Mouse (Mus musculus) midbrain, embryonic 11.5 days (tissue): ENCODE results near the gene Clasrp. TPM values are rescaled to one million over a fixed set of nuclear protein-coding genes. Genes with fewer than 3 reads are reported as not detected.

Experiments
- ATAC-seq: fragments of 200-750 bp; cut with Nextera tagmentation; 2 replicates; pipeline ENCODE4 v1.8.0; 2017; ENCODE audit warnings: moderate TSS enrichment, moderate library complexity; ENCODE audit not compliant: low FRiP score
- DNase-seq: peaks from one replicate; pipeline ENCODE4 v3.0.0; 2015; ENCODE audit warnings: low spot score; ENCODE audit errors: missing footprints
- H3K27ac ChIP-seq: fragments of 300-500 bp; sonication (generic); 2 replicates; pipeline ENCODE4 v1.5.1; 2014; ENCODE audit warnings: low read depth, low read length
- H3K27me3 ChIP-seq: fragments of 300-500 bp; sonication (generic); 2 replicates; pipeline ENCODE4 v1.6.1; 2014; ENCODE audit warnings: mild to moderate bottlenecking, low read length, moderate library complexity, mixed read lengths; ENCODE audit not compliant: control insufficient read depth, insufficient read depth
- H3K36me3 ChIP-seq: fragments of 300-500 bp; sonication (generic); 2 replicates; pipeline ENCODE4 v1.6.1; 2014; ENCODE audit warnings: mild to moderate bottlenecking, low read length, moderate library complexity, mixed read lengths; ENCODE audit not compliant: control insufficient read depth, insufficient read depth
- H3K4me1 ChIP-seq: fragments of 300-500 bp; sonication (generic); 2 replicates; pipeline ENCODE4 v1.6.1; 2014; ENCODE audit warnings: low read length; ENCODE audit not compliant: control insufficient read depth, insufficient read depth
- H3K4me2 ChIP-seq: fragments of 300-500 bp; sonication (generic); 2 replicates; pipeline ENCODE4 v1.6.1; 2014; ENCODE audit warnings: mild to moderate bottlenecking, moderate library complexity
- H3K4me3 ChIP-seq: fragments of 300-500 bp; sonication (generic); 2 replicates; pipeline ENCODE4 v1.5.1; 2014; ENCODE audit warnings: low read depth, low read length
- H3K9ac ChIP-seq: fragments of 300-500 bp; sonication (generic); 2 replicates; pipeline ENCODE4 v1.6.1; 2014; ENCODE audit warnings: low read length
- H3K9me3 ChIP-seq: fragments of 300-500 bp; sonication (generic); 2 replicates; pipeline ENCODE4 v1.6.1; 2016; ENCODE audit warnings: low read length; ENCODE audit not compliant: control insufficient read depth
- WGBS: fragments of 180-500 bp; shearing (Covaris S2); extraction: QIAGEN DNeasy Blood & Tissue Kit; methylation state at CpG from one replicate; pipeline ENCODE4 v1.1.7; 2014; 5-methylcytosine and 5-hydroxymethylcytosine counted together
- polyA plus RNA-seq: library from polyadenylated mRNA; unstranded; fragments of >200 nt; fragmentation: Nextera tagmentation; extraction: Ambion mirVana; gene quantifications from 2 replicates; pipeline ENCODE4 v1.2.1, GENCODE M21; 2014

The Clasrp gene
- polyA plus RNA-seq, 1 experiment from 2014 or later, result 44.6 TPM

DNA sequence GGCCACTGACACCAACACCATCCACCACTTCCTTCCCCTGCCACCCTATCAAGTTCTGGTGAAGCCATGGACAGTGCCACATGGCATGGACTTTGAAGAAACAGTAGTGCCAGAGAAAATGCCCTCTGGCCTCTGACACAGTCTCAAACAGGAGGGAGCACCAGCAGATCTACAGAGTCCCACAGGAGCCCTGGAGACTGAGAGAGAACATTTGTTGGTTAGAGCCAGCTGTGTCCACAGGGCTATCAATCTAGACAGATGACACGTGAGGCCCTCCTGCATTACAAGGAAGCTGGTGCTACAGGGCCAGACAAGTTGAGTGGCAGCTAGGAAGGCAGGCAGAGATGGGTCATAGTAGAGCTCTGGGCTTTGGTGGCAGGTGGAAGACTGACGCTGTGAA lies 51.8 kb downstream of the Clasrp start:
- Histone ChIP-seq H3K4me2 (no peak overlapping the region), H3K27me3 (no peaks in the 10 kb centered on the region), H3K27ac (no peak overlapping the region), H3K36me3 (no peaks in the 10 kb centered on the region; the same call in 1 of the 2 replicates), H3K9me3 (no peaks in the 10 kb centered on the region), H3K9ac (no peak overlapping the region), H3K4me1 (no peaks in the 10 kb centered on the region), H3K4me3 (no peak overlapping the region)
- WGBS, result 84% methylated on average over 2 of the region's 2 CpGs
- ATAC-seq, result no peak
- no peak for DNase-seq

DNA sequence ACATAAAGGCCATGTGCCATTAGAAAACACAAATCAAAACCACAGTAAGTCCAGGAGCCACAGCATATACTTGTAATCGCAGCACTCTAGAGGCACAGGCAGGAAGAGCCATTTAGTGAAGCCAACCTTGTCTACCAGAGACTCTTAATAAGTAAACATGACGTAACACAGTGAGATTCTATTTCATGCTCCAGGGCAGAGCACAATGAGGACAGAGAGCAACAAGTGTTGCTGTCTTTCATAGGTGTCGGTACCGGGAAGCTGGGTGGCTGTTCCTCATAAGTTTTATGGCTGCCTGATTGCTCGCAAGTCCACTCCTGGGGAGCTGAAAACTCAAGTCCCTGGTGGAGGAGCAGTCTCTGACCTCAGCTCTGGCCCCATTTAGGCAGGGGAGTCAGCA lies 52.7 kb downstream of the Clasrp start:
- Histone ChIP-seq H3K27ac (no peak overlapping the region), H3K4me1 (no peaks in the 10 kb centered on the region), H3K9me3 (no peaks in the 10 kb centered on the region), H3K4me2 (no peak overlapping the region), H3K27me3 (no peaks in the 10 kb centered on the region), H3K4me3 (no peak overlapping the region), H3K9ac (no peak overlapping the region), H3K36me3 (no peaks in the 10 kb centered on the region; the same call in 1 of the 2 replicates)
- DNase-seq (no peak), ATAC-seq (no peak)
- 93% methylated on average over 5 of the region's 5 CpGs for WGBS

DNA sequence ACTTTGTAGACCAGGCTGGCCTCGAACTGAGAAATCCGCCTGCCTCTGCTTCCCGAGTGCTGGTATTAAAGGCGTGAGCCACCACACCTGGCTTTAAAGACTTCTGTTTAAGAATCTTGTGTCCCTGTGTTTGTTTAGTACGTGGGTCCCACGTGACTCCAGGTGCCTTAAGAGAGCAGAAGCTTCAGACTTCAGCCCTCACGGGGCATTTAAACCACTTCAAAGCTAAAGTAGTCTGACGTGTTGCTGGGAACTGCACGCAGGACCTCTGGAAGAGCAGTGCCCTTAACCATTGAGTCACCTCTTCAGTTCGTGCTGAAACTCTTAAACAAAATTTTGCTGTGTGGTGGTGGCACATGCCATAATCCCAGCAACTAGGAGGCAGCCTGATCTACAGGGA lies 54.9 kb downstream of the Clasrp start:
- Histone ChIP-seq H3K4me3 (no peak overlapping the region), H3K9ac (no peak overlapping the region), H3K27me3 (no peaks in the 10 kb centered on the region), H3K4me2 (no peak overlapping the region), H3K27ac (no peak overlapping the region), H3K4me1 (no peaks in the 10 kb centered on the region), H3K9me3 (no peaks in the 10 kb centered on the region), H3K36me3 (no peaks in the 10 kb centered on the region; the same call in 1 of the 2 replicates)
- WGBS, result 92% methylated on average over 10 of the region's 10 CpGs
- DNase-seq (no peak), ATAC-seq (no peak)

DNA sequence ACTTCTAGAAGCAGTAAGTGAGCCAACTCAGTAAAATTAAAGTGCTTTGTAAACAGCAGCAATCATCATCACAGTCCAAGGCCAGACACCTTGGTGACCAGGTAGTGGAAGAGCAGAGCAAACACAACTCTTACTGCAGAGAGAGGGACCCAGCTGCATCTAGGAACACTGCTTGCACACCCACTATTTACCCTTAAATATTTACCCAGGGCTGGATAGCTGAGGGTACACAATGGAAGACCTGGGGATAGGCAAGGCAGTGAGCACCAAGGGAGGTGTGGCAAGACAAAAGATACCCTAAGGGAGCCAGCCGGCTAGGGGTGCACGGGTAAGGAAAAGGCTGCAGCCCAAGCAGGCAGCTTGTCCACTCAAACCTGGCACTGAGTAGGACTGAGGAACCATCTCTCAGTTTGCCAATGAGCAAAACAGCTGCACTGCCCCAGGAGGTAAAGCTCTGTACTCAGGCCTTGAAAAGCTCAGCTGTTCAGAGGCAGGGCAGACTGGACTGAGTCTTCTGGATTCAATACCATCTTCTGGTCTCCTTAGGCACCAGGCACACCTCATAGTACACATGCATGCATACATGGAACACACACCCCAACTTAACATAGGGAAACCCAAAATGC lies 56.8 kb downstream of the Clasrp start:
- no peak overlapping the region for H3K27ac ChIP-seq
- no peak for DNase-seq
- H3K27me3 ChIP-seq, result no peaks in the 10 kb centered on the region
- H3K9ac ChIP-seq, result no peak overlapping the region
- no peaks in the 10 kb centered on the region for H3K4me1 ChIP-seq
- H3K9me3 ChIP-seq, result no peaks in the 10 kb centered on the region
- WGBS, result 71% methylated on average over 2 of the region's 2 CpGs
- ATAC-seq, result no peak
- no peak overlapping the region for H3K4me2 ChIP-seq
- H3K4me3 ChIP-seq, result no peak overlapping the region
- no peaks in the 10 kb centered on the region for H3K36me3 ChIP-seq

DNA sequence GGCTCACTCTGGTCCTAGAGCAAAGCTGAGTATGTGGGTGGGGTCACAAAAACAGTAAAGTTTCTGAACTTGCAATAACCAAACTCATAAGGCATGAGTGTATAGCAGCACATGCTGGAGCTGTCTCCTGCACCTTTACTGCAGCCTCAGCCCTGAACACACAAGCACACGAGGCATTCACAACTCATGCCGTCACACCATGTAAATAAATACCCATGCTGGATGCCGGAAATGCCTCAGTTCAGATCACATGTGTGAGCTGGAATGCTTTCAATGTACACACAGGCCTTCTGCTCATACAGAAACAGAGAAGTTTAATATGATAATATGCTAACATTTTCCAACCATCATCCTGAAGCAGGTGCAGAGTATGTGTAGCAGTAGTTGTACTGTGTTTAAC lies 58.3 kb downstream of the Clasrp start:
- H3K27ac ChIP-seq, result no peak overlapping the region
- H3K4me2 ChIP-seq, result no peak overlapping the region
- H3K27me3 ChIP-seq, result no peaks in the 10 kb centered on the region
- H3K36me3 ChIP-seq, result no peaks in the 10 kb centered on the region
- DNase-seq (no peak), ATAC-seq (no peak)
- H3K4me3 ChIP-seq, result no peak overlapping the region
- H3K4me1 ChIP-seq, result peaks cover 3% of the 10 kb centered on the region; the same call in 1 of the 2 replicates
- H3K9ac ChIP-seq, result no peak overlapping the region
- no peaks in the 10 kb centered on the region for H3K9me3 ChIP-seq
- 80% methylated on average over 3 of the region's 3 CpGs for WGBS

DNA sequence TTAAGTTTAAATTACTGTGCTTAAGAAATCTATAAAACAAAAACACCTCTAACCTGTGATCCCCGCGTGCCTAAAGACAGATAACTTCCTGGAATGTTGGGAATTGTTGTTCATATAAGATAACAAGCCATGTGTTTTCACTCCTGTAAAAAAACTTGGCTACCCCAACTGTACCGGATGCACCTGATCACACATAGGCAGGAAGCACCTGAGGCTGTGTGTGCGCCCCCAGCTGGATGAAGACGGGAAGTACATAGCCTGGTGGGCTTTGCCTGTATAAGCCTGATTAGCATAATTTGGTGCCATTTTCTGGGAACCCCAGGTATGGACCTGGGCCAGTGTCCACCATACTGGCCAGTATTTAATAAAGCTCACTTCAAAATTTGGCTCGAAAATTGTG lies 60.7 kb downstream of the Clasrp start:
- no peak overlapping the region for H3K4me3 ChIP-seq
- no peaks in the 10 kb centered on the region for H3K9me3 ChIP-seq
- WGBS, result 58% methylated on average over 6 of the region's 6 CpGs
- peaks cover 3% of the 10 kb centered on the region; the same call in 1 of the 2 replicates for H3K4me1 ChIP-seq
- no peak overlapping the region for H3K27ac ChIP-seq
- no peak overlapping the region for H3K9ac ChIP-seq
- no peak for ATAC-seq
- no peak for DNase-seq
- H3K36me3 ChIP-seq, result no peaks in the 10 kb centered on the region
- H3K27me3 ChIP-seq, result no peaks in the 10 kb centered on the region
- H3K4me2 ChIP-seq, result no peak overlapping the region

DNA sequence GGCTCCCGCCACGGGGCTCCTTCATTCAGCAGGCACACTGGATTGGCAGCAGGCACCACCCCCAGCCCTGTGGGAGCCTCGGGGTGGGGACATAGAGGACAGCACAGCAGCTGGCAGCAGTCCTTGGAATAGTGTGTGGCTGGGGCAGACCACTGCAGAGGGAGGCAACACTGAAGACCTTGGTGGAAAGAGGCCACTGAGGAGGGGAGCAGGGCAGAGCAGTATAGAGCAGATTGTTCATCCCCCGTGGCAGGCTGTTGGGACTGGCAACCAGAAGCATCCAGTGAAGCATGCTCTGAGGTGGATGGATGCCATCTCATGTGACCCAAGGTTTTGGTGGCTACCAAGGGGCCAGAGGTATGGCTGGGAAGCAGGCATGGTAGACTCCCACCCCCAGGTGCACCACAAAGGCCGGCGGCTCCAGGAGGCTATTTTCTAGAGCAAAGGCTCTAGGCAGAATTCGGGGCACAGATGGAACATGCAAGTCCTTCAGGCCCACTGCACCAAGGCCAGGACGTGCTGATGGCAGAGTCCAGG lies 62.1 kb downstream of the Clasrp start:
- H3K27me3 ChIP-seq, result no peaks in the 10 kb centered on the region

DNA sequence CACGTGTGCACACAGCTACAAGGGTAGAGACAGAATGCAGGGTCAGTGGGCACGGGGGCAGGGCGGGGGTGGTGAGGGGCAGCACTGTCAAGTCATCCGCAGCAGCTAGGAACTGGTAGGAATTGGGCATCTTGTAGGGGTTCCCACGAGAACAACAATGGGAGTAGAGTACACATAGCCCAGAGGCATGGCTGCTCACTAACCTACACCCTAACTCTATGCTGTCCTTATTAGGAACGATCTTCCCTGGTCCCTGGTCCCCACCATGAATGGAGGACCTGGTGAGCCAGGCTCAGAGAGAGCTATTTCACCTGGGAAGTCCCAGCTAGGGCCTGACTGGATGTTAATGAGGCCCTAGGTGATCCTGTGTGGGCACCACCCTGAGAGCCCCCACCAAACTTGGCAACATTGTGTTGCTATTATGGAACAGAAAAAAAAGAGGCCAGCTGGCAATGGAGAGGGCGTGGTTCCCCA lies 62.6 kb downstream of the Clasrp start:
- Histone ChIP-seq H3K4me1 (peaks cover 3% of the 10 kb centered on the region; the same call in 1 of the 2 replicates), H3K9me3 (no peaks in the 10 kb centered on the region), H3K27ac (no peak overlapping the region), H3K4me3 (no peak overlapping the region), H3K36me3 (no peaks in the 10 kb centered on the region), H3K27me3 (no peaks in the 10 kb centered on the region), H3K9ac (no peak overlapping the region), H3K4me2 (no peak overlapping the region)
- DNase-seq (no peak), ATAC-seq (peak; percentile 5; the same call in 1 of the 2 replicates)
- 80% methylated on average over 7 of the region's 7 CpGs for WGBS

More for the DNA sequence above, 62.1 kb downstream of the Clasrp start:
- DNase-seq, result no peak
- Histone ChIP-seq H3K4me2 (no peak overlapping the region), H3K9me3 (no peaks in the 10 kb centered on the region), H3K27ac (no peak overlapping the region), H3K4me1 (peaks cover 3% of the 10 kb centered on the region; the same call in 1 of the 2 replicates), H3K4me3 (no peak overlapping the region), H3K36me3 (no peaks in the 10 kb centered on the region), H3K9ac (peak overlapping the region; percentile 16; the same call in 1 of the 2 replicates)
- 69% methylated on average over 8 of the region's 8 CpGs for WGBS
- peak; percentile 42; the same call in 1 of the 2 replicates for ATAC-seq

DNA sequence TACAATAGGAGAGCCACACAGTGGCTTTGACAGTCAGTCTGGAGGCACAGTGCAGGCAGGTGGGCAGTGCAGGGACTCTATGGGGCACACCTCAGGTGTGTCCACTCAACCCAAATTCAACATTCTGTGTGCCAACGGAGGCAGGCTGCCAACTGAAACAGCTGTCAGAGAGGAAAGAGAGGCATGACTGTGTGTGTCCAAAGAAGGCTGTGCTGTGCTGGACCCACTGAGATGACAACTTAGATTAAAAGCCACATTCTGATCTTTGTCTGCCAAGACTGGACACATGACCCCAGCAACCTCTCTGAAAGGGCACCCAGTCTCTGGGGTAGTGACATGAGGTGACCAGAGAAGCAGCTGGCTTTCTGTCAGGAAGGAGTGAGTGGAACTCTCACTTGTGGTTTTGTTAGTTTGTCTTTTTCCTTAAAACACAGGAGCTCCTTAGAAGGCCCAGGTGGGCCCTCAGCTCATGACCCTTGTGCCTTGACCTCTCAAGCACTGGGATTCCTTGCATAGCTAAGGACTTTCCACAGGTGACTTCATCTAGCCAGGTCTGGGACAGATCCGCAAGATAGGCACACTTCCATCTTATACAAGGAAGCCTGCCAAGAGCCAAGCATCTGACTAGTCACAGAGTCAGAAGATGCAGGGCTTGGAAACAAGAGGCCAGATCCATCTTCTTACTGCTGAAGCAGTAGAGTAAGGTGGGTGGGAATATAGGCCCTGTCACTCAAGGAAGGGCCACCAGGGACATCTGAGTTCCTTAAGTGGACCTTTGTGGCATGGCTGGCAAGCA lies 63.3 kb downstream of the Clasrp start:
- Histone ChIP-seq H3K9me3 (no peaks in the 10 kb centered on the region), H3K4me2 (no peak overlapping the region), H3K4me1 (peaks cover 3% of the 10 kb centered on the region; the same call in 1 of the 2 replicates), H3K9ac (no peak overlapping the region), H3K27ac (no peak overlapping the region), H3K27me3 (no peaks in the 10 kb centered on the region), H3K4me3 (no peak overlapping the region), H3K36me3 (no peaks in the 10 kb centered on the region)
- DNase-seq (no peak), ATAC-seq (no peak)
- 95% methylated on average over 2 of the region's 2 CpGs for WGBS
